Mouse (Mus musculus) cerebellum, adult 9-10 months (tissue): ENCODE measurements around the gene Noc4l.

Experiments used
- DNase-seq: peaks from one replicate; pipeline ENCODE4 v3.0.0; 2022

The Noc4l gene

GRCm38 (mm10) chr5:110652719-110653648 is at the start of gene Noc4l, which contains the start of gene Ddx51:
TSS of gene Noc4l (minus strand) at chr5:110653417.
TSS of gene Ddx51 (plus strand) at chr5:110653451.
- peak; percentile 91 for DNase-seq

- no peak for DNase-seq
Observed at GRCm38 (mm10) chr5:110698617-110699016, 45.4 kb upstream of the Noc4l start.

GRCm38 (mm10) chr5:110682041-110682440 is 28.8 kb upstream of the Noc4l start:
- no peak for DNase-seq

GRCm38 (mm10) chr5:110665486-110666121 is 12.4 kb upstream of the Noc4l start:
- DNase-seq, result no peak

- DNase-seq, result no peak
Observed at GRCm38 (mm10) chr5:110664750-110665269, 11.6 kb upstream of the Noc4l start.

DNA sequence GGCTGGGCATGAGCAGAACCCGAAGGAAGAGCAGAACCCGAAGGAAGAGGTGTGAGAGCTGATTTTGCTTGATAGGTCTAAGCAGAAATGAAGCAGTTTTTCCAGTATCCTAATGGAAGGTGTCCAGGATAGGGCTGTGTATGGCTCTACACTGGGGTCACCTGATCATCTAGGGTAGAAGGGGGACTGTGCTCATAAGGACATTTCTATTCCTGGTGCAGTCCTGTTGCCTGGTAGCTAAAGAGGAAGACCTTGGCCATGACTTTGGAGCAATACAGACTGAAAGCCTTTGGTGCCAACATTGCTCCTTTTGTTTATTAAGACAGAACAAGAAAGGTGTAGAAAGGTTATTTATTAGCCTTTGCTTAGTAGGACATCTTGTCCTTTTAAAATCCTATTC is 10.8 kb upstream of the Noc4l start:
- DNase-seq, result no peak

GRCm38 (mm10) chr5:110659682-110660081 is 6.5 kb upstream of the Noc4l start:
- no peak for DNase-seq

DNA sequence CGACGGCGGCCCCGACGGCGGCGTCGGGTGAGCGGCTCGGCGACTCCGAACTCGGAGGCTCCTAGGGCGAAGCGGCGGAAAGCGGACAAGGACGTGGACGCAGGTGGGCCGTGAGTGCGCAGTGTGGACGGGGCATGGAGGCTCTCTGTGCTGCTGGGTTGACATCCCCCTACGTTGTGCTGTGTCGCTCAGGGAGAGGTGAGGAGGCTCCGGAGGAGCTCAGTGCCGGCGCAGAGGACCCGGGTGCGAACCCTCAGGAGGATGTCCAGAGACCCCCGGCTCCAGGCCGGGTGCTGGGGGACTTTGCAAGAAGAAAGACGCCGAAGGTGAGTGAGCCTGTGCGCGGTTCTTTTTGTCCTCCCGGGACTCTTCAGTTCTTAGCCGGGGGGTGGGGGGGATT is 469 bp upstream of the Noc4l start:
- DNase-seq, result no peak

DNA sequence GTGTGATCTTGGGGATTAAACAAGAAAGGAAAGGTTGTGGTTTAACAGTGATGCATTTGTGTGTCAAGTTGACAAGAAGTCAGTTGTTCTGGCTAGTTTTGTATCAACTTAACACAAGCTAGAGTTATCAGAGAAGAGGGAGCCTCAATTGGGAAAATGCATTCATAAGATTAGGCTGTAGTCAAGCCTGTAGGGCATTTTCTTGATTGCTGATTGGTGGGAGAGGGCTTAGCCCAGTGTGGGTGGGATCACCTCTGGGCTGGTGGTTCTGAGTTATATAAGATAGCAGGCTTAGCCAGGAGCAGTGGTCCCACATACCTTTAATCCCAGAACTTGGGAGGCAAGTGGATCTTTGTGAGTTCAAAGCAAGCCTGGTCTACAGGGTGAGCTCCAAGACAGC is 6.8 kb downstream of the Noc4l start:
- no peak for DNase-seq

- peak; percentile 79 for DNase-seq
Observed at GRCm38 (mm10) chr5:110639459-110639858, 13.8 kb downstream of the Noc4l start.

GRCm38 (mm10) chr5:110638306-110639074 is 14.7 kb downstream of the Noc4l start:
- no peak for DNase-seq

GRCm38 (mm10) chr5:110635951-110636707 is 17.1 kb downstream of the Noc4l start:
- peak; percentile 61 for DNase-seq

DNA sequence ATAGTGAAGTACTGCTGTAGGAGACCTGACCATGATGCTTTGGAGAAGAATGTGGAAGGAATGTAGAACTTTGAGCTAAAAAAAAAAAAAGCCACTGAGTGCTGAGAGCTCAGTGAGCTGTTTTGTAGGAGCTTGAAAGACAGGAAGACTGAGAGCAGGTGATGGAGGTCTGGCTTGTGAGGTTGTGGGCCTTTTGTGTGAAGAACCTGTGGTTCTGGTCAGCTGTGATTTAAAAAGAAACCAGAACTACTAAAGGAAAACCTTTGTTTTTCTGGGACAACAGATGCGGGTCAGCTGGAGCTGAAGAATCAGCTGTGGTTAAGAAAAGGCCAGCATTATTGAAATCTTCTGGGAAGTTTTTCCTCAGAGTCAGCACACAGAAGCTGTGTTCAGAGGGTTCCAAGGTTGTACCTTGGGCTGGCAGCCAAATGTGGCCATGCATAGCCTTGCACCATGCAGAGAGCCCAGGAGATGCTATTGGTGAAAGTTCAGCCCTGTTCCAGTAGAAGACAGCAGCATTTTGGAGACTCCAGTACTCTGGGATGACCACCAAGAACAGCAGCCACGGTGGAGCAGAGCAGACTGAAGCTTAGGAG is 23.6 kb downstream of the Noc4l start:
- no peak for DNase-seq

- no peak for DNase-seq
Observed at GRCm38 (mm10) chr5:110628156-110628555, 25.1 kb downstream of the Noc4l start.

DNA sequence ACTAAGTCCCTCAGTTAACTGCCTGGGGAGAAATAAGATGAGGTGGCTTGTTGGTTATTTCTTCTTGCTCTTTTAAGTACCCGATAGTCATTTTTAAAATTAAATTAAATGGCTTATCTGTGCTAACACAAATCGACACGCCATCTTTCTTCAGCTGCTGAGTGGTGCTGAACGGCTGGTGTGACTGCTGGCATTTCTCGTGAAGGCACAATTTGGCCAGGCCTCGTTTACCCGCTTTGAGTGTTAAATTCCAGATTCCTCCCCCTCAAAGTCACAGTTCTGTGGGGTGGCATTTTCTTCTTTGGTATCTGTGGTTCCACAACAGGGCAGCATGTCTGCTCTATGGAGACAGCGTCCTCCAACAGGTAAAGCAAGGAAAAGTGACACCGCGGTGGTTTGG is 25.9 kb downstream of the Noc4l start:
- DNase-seq, result no peak

- no peak for DNase-seq
Observed at GRCm38 (mm10) chr5:110624319-110624718, 28.9 kb downstream of the Noc4l start.

DNA sequence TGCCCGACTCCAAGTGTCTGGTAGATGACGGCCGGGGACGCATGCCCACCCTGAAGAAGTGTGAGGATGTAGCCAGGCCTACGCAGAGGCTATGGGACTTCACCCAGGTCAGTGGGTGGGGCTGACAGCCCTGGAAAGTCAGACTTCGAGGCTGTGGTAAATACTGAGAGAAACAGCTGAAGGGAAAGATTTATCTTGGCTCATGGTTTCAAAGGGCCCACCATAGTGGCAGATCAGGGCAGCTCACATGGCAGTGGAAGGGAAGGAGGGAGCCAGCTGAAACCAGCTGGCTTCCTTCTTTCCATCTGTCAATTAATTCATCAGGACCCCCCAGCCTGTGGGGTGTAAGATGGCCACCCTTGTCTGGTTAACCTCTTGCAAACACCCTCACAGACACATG is 34.0 kb downstream of the Noc4l start:
- no peak for DNase-seq

GRCm38 (mm10) chr5:110611435-110612158 is 41.6 kb downstream of the Noc4l start:
- peak; percentile 52 for DNase-seq

DNA sequence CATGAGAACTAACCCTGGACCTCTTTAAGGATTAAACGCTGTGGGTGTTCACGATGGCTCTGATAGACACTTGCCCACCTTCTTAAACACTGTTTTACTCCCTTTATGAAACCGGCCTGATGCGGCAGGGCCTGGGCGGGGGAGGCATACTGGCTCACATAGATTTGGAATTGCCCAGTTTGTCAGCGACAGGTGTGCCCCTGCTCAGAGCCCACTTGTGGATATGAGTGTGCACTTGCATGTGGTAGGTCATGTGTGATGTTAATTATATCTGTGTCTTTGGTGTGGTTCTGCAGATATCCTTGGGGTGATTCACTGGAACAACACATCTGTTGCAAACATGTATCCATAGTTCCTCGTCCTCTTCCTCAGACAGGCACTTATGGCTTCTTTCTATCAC is 42.7 kb downstream of the Noc4l start:
- DNase-seq, result no peak

- DNase-seq, result no peak
Observed at GRCm38 (mm10) chr5:110609868-110610267, 43.3 kb downstream of the Noc4l start.

DNA sequence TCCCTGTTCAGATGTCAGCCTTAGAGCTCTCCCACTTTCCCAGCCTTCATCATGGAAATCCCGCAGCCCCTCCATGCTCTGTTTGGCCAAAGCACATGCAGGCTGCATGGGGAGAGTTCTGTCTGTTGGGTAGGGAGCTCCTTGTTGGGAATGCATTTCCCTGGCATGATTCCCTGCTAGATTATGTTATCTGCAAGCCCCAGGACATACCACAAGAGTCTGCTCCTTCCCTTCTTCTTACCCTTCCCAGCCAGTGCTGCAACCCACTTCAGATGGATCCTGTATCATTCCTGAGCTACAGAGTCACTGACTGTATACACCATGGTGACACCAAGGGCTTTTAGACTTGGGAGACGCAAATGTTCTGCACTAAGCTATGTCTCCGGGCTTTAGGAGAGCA is 43.8 kb downstream of the Noc4l start:
- DNase-seq, result no peak
